Mouse (Mus musculus) thymus, adult 18-20 months (tissue): ENCODE results near the gene Stk10.
A peak's percentile ranks its signal among the peaks of the same experiment; 100 is the strongest.
"Not testable (repeated sequence)": the region's sequence is repeated elsewhere in the genome, so short reads cannot be mapped to it uniquely, and the experiment has no call there.

Experiments
- DNase-seq, 2 experiments: peaks; one replicate each; pipeline ENCODE4 v3.0.0; 2022; ENCODE audit warnings: mixed read lengths in 2 of 2

Gene Stk10

DNA sequence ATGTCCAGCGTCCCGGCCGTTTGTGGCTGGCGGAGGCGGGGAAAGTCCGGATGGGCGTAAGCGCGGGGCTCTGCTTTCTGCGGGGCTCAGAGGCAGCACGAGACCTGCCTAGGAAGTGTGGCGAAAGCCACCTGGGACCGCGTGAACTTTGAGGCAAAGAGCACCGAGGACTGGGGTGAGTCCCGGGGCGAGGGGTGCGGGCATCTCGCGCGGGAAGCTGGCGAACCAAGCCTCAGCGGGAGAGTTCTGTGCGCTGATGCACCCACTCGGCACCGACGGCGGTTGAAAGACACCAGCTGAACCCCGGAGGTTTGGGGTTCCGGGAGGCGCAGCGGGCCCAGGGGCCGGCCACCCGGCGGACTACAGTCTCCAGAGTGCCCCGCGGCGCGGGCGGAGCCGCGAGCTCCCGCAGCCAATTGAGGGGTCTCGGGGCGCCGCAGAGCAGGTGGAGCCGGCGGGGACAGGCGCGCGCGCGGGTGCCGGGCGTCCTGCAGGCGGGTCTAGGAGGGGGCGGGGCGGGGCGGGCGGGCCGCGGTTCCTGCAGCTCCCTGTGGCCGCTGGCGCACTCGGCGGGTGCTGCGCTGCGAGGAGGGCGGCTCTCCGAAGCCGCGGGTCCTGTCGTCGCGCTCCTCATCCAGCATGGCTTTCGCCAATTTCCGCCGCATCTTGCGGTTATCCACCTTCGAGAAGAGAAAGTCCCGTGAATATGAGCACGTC lies at the start of gene Stk10:
Stk10 (plus strand) TSS at position 541 of the 717 bp plus-strand sequence.
- peak; percentile 91 to 92 for DNase-seq

DNA sequence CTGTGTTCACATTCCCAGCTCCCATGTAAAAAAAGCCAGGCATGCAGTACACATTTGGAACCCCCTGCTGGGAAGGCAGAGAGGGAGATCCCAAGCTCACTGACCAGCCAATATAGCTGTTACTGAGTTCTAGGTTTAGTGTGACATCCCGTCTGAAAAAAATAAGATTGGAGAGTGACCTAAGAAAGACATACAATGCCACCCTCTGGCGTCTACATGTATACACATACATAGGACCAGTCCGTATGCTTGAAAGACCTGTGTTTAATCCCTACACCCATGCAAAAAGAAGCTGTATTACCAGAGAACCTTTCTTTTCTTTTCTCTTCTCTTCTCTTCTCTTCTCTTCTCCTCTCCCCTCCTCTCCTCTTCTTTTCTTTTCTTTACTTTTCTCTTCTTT lies 47.8 kb upstream of the Stk10 start:
- no peak for DNase-seq

DNA sequence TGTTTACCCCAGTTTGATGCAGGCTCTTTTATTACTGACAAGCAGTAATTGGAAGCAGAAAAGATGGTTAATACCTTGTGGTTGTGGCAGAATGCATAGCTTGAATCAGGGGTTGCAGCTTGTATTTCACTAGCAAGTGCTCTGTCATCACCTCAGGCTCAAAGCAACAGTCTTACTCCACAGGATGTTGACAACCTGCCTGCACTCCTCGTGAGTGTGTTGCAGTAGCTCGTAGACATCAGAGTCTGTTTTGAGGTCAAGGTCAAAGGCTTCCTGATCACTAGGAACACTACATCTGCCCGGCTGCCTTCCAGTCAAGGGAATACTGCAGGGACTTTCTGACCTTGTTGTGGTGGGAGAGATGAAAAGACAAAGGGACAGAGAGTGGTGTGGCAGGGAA lies 46.5 kb upstream of the Stk10 start:
- no peak for DNase-seq

DNA sequence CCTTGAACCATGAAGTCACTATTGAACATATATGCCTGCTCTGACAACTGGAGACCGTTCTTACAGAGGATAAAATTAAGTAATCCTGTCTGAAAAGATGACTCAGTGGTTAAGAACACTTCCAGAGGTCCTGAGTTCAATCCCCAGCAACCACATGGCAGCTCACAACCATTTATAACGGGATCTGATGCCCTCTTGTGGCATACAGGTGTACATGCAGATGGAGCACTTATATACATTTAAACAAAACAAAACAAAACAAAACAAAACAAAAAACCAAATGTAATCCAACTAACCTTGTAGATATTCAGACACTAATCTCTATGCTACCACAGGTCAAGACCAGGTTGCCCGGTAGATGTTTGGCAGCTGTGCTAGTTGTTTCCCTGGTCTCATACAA lies 45.6 kb upstream of the Stk10 start:
- no peak for DNase-seq

DNA sequence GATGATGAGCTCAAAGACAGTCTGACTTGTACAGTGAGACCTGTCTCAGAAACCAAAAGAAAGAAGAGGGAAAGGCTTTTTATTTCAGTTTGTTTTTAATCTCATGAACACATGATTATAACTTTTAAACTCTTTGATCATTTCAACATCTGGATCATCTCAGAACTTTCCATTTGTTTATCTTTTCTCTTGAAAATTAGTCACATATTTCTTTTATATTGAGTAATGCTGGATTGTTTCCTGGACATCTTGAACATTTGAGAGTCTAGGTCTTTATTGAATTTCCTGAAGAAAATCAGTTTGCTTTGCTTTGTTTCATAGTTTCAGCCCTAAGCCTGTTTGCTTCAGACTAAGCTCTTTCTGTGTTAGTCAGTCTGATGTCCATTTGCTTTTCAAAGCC lies 44.8 kb upstream of the Stk10 start:
- no peak for DNase-seq

DNA sequence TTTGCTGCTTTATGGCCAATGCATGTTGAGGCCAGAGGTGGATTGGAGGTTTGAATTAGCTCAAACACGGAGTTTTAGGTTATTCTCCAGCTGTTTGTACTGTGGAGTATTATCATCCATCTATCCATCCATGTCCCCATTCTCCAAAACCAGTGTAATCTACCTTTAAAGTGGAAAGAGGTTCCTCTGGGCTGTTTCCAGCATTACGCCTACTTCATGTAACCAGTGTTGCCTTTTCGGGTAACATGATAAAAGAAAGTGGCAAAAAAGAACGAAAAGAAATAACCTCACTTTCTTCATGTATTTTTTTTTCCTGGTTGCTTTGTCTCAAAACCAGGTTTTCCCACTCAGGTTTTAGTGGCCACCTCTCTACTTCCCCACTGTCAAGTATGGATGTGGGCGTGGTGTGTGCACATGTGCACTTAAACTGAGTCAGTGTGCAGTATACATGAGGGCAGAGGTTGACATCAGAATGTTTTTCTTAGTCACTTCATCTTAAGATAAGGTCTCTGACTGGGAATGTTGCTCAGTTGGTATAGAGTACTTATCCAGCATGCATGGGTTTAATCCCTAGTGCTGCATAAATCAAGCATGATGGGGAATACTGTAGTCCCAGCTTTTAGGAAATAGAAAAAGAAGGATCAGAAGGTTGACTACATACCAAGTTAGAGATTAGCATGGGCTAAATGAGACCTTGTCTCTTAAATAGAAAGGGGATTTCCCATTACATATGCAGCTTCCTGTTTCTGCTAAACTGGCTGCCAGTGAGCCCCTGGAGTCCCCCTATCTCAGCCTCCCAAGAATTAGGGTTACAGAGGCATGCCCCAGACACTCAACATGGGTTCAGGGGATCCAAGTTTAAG lies 44.1 kb upstream of the Stk10 start:
- DNase-seq = no peak

DNA sequence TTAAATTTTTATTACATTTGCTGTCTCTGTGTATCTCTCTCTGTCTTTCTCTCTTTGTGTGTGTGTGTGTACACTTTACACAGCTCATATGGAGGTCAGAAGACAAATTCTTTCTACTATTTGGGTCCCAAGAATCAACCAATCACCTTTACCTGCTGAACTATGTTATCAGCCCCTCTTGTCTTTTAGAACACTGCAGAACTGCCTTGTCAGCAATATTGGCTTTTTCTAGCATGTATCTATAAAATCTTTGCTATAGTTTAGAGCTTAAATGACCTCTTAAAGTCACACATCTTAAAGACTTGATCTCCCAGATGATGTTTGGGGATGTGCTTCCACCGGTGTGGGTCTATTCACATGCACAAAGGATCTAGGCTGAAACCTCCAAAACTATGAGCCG lies 42.0 kb upstream of the Stk10 start:
- DNase-seq = no peak

DNA sequence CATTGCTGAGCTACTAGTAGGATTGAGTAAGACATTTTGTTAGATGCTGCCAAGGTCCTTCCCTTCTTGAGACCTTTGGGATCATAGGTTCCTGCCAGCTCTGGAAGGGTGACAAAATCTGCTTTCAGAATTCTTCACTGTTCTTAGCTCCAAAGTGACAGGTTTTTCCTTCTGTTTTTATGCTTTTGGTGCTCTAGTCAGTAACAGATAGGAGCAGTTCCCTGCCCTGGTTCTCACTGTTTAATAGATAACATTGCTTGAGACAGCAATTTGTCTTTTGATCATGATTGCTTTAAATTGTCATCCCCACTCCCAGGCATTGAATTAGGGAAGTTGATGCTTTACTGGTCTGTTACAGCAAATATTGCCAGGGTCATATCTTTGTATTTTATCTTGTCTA lies 39.8 kb upstream of the Stk10 start:
- no peak for DNase-seq

DNA sequence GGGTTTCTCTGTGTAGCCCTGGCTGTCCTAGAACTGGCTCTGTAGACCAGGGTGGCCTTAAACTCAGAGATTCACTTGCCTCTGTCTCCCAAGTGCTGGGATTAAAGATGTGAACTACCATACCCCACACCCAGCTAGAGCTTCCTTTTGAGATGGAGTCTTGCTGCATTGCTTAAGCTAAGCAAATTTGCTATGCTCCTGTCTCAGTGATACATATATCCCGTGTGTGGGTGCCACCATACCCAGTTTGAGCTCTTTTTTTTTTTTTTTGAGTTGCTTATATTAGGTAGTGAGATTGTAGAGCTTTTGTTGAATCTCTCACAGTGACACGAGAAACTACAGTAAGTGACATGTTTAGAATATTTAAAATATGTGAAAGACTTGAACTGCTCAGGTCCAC lies 37.8 kb upstream of the Stk10 start:
- no peak for DNase-seq

DNA sequence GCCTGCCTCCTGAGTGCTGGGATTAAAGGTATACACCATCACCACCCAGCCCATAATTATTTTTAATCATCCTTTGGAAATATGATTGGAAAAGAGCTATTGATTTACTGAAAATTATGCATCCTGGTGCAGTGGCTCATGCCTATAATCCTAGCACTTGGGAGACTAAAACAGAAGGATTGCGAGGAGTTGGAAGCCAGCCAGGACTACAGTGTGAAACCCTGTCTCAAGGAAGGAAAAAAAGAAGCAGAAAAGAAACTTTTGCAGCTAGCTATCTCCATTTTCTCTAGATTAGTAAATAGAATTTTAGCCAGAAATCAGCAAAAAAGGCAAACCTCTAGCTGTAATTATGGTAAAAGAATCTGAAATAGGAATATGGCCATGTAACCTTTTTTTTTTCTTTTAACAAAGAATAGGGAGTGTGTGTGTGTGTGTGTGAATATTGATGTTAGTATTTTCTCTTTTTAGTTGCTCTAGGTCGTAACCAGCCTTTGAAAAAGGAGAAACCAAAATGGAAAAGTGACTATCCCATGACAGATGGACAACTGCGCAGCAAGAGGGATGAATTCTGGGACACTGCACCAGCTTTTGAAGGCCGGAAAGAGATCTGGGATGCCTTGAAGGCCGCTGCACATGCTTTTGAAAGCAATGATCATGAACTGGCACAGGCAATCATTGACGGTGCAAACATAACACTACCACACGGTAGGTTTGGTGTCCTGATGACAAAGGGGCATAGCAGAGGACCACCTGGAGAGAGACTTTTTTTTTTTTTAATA lies 34.2 kb upstream of the Stk10 start:
- no peak for DNase-seq

DNA sequence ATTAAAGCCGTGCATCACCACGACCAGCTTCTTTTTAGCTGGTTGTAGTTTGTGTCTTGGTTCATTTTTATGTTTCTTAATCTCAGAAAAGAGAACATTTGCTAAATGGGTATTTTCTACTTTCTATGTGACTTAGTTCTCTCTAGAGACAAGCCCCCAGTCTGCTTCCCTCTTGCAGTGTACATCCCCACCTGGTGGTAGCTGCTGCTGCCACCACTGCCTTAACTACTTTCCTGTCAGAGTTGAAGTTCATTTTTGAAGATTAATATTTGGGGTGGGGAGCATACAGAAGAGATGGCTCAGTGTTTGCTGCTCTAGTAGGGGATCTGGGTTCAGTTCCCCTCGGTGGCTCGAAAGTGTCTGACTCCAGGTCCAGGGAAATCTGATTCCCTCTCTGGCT lies 33.2 kb upstream of the Stk10 start:
- no peak for DNase-seq

DNA sequence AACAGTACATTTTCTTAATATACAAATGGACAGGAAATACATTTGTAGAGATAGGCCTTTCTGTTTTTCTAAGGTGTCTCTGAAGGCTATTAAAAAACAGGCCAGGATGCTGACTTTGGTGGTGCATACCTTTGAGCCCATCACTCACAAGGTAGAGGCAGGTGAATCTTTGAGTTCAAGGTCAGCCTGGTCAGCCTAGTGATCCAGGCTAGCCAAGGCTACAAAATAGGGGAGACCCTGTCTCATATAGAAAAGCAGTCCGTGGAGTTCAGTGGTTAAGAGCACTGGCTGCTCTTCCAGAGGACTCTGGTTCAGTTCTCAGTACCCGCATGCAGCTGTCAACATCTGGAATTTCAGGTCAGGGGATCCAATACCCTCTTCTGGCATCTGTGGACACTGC lies 29.4 kb upstream of the Stk10 start:
- DNase-seq = no peak

DNA sequence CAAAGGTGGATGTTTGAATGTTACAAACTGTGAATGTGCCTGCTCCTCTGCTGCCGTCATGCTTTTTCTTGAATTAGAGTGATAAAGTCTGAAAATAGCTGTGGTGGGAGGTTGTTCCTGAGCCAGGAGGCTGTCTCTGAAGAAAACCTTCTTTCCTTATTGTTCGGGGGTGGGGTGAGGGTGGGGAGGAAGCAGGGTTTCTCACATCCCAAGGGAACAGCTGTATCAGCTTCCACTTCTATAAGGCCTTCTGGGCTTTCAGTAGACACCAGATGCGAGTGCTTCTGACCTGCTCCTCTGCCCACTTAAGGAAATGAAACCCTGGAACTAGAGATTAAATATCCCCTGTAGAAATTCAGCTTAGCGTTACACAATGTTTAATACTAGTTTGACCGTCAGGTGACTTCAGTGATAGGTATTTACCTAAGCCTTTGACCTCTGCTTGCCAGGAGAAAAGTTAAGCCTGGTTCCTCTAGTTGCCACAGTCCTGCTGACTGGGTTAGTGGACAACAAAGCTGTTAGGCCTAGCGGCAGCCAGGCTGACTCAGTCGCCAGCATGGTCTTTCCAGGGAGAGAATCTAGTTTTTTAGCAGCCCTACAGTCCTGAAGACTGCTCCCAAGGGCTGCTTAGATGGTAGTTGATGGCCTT lies 27.9 kb upstream of the Stk10 start:
- no peak for DNase-seq

DNA sequence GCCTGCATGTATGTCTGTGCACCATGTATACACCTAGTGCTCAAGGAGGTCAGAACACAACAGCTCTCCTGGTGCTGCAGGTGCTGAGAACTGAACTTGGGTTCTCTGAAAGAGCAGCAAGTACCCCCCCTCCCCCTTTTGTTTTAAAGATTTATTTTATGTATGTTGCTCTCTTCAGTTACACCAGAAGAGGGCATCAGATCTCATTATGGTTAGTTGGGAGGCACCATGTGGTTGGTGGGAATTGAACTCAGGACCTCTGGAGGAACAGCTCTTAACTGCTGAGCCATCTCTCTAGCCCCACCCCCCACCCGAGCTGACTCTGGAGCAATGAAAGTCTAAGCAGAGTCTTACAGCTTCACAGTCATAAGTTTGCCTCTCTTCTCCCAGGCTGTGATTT lies 22.2 kb upstream of the Stk10 start:
- no peak for DNase-seq

DNA sequence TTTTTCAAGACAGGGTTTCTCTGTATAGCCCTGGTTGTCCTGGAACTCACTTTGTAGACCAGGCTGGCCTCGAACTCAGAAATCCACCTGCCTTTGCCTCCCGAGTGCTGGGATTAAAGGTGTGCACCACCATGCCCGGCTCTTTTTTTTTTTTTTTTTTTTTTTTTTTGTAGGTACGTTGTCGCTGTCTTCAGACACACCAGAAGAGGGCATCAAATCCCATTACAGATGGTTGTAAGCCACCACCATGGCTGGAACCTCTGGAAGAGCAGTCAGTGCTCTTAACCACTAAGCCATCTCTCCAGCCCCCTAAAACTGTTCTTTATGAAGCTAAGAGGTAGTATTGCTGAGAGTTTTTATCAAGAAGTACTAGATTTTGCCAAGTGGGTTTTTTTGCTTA lies 18.3 kb upstream of the Stk10 start:
- not testable (repeated sequence) for DNase-seq

DNA sequence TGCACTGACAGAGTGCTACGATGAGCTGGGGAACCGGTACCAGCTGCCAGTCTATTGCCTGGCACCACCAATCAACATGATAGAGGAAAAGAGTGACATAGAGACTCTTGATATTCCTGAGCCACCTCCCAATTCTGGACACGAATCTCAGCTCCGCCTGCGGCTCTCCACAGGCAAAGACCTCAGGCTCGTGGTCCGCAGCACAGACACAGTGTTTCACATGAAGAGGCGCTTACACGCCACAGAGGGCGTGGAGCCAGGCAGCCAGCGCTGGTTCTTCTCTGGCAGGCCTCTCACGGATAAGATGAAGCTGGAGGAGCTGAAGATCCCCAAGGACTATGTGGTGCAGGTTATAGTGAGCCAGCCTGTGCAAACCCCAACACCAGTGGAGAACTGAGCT lies 17.0 kb upstream of the Stk10 start:
- no peak for DNase-seq

DNA sequence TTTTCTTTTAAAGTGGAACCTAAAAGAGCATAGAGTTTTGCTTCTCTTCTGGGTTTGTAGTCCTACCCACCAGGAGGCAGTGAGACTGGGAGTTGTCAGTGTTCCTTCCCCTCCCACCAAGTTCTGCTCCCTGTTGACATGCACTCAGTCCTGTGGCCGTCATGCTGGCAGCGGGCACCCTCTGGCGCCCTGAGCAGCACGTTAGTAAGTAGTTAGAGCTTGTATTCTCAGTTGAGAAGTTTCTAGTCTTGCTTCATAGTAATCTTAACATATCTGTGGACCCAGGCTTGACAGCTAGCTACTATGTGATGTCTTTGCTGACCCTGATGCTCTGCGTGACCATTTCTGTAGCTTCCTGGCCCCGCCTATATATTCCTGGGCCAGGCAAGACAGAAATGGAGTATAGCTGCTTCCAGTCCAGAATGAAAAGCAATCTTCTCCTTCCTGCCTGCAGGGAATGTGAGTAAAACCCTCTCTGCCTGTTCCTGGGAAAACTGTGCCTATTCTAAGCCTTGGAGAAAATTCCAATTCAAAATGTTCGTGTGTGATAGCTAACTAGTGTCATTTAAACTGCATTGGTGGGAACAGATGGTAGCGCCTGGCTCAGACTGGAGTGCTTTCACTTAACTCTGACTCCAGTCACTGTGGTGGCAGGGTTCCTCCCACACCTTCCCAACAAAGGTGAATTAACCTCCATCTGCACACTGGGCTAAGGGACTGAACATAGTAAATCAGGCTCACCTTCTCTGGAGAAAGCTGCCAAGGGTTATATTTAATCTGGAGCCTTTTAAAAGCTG lies 16.0 kb upstream of the Stk10 start:
- DNase-seq = no peak

DNA sequence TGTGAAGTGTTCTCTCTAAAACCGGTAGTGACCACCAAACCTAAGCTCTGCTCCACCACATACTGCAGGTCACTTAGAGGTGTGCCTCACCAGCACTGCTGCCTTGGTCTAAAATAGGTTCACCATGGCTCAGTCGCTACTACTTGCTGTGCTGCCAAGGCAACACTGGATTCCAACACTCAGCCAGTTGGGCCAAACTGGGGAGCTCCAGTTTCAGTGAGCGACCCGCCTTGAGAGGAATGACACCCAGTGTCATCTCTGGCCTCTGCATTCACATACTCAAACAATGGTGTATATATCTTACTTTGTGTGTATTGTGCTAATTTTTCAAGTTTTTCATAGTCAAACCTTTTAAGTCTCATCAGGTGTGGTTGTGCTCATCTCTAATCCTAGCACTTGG lies 14.3 kb upstream of the Stk10 start:
- no peak for DNase-seq

DNA sequence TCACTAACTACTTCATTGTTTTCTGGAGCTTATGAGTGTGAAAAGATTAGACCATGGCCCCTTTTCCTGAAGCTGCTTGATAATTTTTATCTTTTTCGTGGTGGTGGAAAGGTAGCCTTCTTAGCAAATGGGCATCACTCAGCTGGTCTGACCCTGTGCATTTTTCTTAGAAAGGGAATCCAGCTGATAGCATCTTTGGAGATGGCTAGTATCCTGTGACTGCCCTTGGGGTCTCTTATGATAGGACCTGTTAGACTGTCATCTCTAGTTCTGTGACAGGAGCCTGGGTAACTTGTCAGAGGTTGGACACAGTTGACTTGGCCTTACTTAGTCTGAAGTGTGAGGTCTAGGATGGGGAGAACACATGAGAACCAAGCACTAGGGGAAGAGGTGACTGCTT lies 13.8 kb upstream of the Stk10 start:
- no peak for DNase-seq

DNA sequence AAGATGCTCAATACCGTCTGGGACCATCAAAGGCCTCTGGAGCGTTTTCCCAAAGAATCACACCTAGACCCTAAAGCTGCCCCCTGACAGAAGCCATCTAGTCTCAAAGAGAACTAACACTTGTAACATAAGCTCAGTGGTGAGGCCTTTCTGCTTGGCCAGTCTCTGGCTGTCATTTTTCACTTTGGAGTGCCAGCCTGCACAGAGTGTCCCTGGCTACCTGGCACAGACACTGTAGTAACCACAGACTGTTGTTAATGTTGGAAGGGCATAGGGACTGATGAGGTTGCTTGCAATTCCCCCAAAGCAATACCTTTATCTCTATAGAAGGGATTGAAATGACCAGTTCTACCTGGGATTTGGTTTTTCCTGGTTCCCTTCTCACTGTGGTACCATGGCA lies 11.9 kb upstream of the Stk10 start:
- DNase-seq = no peak

DNA sequence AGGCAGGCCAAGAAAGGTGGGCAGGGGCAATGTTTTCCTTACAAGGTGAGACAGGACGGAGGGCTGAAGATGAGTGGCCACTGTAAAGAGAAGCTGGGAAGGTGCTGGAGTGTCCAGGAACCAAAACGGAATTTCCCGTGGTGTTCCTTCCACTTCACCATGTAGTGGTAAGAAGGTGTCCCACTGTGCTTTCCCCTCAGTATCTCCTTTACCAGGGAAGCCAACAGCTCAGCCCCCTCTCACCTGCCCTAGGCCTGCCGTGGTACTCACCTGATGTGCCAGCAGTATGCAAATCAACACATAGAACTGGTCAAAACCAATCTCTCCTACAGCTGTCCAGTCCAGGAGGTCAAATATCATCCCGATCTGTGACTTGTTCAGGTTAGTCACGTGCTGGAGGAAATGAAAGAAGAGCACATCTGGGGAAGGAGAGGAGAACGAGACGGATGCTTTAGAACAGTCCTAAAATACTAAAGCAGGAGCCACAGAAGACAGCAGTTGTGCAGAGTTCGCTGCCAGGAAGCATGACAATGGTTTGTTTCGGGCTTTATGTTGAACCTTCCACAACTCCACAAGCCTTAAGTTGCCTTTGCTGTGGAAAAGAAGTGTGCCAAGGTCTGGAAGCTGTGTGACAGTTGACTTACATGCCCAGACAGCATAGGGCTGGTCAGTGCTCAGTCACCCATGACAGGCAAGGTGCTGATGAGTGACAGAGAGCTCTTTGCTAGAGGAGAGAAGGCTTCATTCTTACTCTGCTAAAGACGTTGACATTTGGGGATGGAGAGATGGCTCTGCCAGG lies 8.8 kb upstream of the Stk10 start:
- DNase-seq = no peak
